Mouse (Mus musculus) kidney, postnatal 0 days (tissue): ENCODE measurements at regions not wholly inside any gene's neighbourhood (a gene's known extent, or its start where the extent isn't known, plus 50 kb on each side); places are given as distances from the start of the nearest gene placed in this dataset.
A peak's percentile ranks its signal among the peaks of the same experiment; 100 is the strongest.

Experiments used
- ATAC-seq: fragments of 200-750 bp; cut with Nextera tagmentation; replicated peaks from 2 replicates; pipeline ENCODE4 v1.8.0; 2017; ENCODE audit warnings: low read depth, moderate number of reproducible peaks, moderate TSS enrichment, moderate library complexity; ENCODE audit not compliant: low FRiP score
- DNase-seq: peaks from one replicate; pipeline ENCODE4 v3.0.0-alpha.2; 2016; ENCODE audit warnings: low spot score
- H3K27ac ChIP-seq: fragments of 300-500 bp; sonication (generic); 2 replicates; pipeline ENCODE4 v1.5.1; 2014; ENCODE audit warnings: mild to moderate bottlenecking
- H3K27me3 ChIP-seq: fragments of 300-500 bp; sonication (generic); 2 replicates; pipeline ENCODE4 v1.6.1; 2014; ENCODE audit warnings: low read length, mixed read lengths; ENCODE audit not compliant: insufficient read depth
- H3K36me3 ChIP-seq: fragments of 300-500 bp; sonication (generic); 2 replicates; pipeline ENCODE4 v1.6.1; 2014; ENCODE audit warnings: low read length, mixed read lengths; ENCODE audit not compliant: insufficient read depth
- H3K4me1 ChIP-seq: fragments of 300-500 bp; sonication (generic); replicated peaks from 2 replicates; pipeline ENCODE4 v1.6.1; 2014; ENCODE audit warnings: antibody characterized with exemption, low read length, mixed read lengths; ENCODE audit not compliant: insufficient read depth
- H3K4me2 ChIP-seq: fragments of 300-500 bp; sonication (generic); 2 replicates; pipeline ENCODE4 v1.6.1; 2014; ENCODE audit warnings: mild to moderate bottlenecking, low read length, moderate library complexity, mixed read lengths
- H3K4me3 ChIP-seq: fragments of 300-500 bp; sonication (generic); replicated peaks from 2 replicates; pipeline ENCODE4 v1.5.1; 2014; ENCODE audit warnings: low read depth, low read length
- H3K9ac ChIP-seq: fragments of 300-500 bp; sonication (generic); 2 replicates; pipeline ENCODE4 v1.6.1; 2014; ENCODE audit warnings: low read depth, low read length
- H3K9me3 ChIP-seq: fragments of 300-500 bp; sonication (generic); replicated peaks from 2 replicates; pipeline ENCODE4 v1.6.1; 2016; ENCODE audit warnings: low read length, inconsistent platforms, mixed read lengths
- CTCF ChIP-seq: IDR thresholded peaks from 2 replicates; pipeline ENCODE4 v1.5.1; 2016; ENCODE audit warnings: antibody characterized with exemption, low read depth, mild to moderate bottlenecking, moderate library complexity
- WGBS: fragments of 180-500 bp; shearing (Covaris S2); extraction: QIAGEN DNeasy Blood & Tissue Kit; methylation state at CpG from one replicate; pipeline ENCODE4 v1.1.7; 2014; 5-methylcytosine and 5-hydroxymethylcytosine counted together

DNA sequence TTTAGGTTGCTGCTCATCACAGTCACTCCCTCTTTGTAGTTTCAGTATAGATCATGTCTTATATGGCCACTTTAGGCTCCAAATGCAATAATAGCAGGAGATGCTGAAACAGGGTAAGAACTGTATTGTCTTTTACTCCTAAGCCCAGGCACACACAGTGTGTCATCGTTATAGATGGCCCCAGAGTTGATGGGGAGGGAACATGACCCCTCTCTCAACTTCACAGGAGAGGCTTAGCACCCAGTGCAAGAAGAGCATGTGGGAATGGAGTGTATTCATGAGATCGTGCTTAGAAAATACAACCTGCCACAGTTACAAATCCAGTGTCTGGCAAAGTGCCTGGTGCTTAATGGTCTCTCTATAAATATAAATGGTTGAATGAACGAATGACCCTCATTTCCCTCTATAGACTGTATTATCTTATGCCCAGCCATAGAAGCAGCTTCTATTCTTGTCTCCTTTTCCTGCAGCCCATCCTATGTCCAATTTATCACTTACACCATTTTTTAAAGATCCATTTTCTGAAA lies 363.0 kb downstream of the Sorl1 start:
- no peaks in the 10 kb centered on the region for H3K27me3 ChIP-seq
- H3K4me2 ChIP-seq, result no peak overlapping the region
- no peaks in the 10 kb centered on the region for H3K9me3 ChIP-seq
- no peak for TF ChIP-seq CTCF
- H3K27ac ChIP-seq, result no peak overlapping the region
- 32% methylated on average over 3 of the region's 3 CpGs for WGBS
- no peaks in the 10 kb centered on the region for H3K4me1 ChIP-seq
- peak; percentile 25 for DNase-seq
- no peak overlapping the region for H3K4me3 ChIP-seq
- no peak for ATAC-seq
- H3K9ac ChIP-seq, result no peak overlapping the region
- H3K36me3 ChIP-seq, result no peaks in the 10 kb centered on the region

DNA sequence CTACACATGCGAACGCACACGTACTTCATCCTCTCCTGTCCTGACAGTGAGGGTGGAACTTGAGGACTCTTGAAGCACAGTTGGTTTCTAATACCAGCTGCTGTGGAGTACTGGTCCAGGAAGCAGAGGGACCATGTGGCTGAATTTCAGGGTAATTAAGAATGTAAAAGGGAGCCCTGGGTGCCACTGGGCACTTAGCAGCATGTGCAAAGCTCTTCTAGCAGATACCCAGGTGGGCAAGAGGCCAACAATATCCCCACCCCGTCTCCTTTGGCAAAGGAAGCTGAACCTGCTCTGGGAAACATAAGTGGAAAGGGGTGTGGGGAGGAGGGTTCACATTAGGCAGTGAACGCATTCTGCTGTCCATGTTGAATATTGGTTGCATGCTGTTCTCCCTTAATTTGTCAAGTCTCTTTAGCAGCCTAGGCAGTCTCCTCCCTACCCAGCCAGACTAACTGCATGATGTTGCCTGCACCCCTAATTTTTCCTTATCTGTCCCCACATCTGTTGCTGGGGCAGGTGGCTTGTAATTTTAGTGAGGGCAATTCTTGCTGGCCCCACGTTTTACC lies 369.6 kb downstream of the Sorl1 start:
- Histone ChIP-seq H3K4me2 (no peak overlapping the region), H3K27ac (no peak overlapping the region), H3K4me1 (no peaks in the 10 kb centered on the region), H3K36me3 (no peaks in the 10 kb centered on the region), H3K4me3 (no peak overlapping the region), H3K9ac (no peak overlapping the region), H3K9me3 (no peaks in the 10 kb centered on the region), H3K27me3 (no peaks in the 10 kb centered on the region)
- no peak for TF ChIP-seq CTCF
- ATAC-seq (no peak), DNase-seq (no peak)
- WGBS, result 70% methylated on average over 6 of the region's 6 CpGs

DNA sequence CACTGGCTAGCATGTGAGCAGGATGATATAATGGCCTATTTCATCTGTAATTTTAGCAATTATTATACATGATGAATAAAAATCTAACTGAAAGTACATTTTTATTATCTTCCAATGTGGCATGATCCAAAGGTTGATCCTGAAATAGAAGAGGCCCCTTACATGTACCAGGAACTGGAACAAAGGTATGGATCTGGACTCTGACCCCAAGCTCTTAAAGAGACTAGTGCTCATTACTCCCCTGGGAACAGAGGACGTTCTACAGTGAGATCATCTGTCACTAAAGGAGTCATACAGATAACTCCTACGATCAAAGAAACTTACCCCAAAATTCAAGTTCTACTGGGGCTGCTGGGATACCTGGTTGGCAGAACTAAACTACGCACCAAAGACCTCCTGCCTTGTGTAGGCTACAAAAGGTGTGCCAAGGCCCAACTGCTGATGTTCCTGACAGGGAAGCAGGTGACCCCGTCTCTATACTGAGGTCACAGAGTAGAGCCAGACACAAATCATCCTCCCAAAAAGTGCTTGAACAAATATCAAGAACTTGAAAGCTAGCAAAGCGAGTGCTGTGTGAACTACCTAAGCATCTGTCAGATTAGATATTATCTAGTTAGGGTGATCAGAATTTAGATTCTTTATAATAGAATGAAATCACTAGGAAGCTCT lies 378.0 kb downstream of the Sorl1 start:
- TF ChIP-seq CTCF, result no peak
- H3K27me3 ChIP-seq, result no peaks in the 10 kb centered on the region
- H3K4me2 ChIP-seq, result no peak overlapping the region
- no peaks in the 10 kb centered on the region for H3K4me1 ChIP-seq
- WGBS, result 77% methylated on average over 5 of the region's 5 CpGs
- H3K36me3 ChIP-seq, result no peaks in the 10 kb centered on the region
- DNase-seq (no peak), ATAC-seq (no peak)
- no peaks in the 10 kb centered on the region for H3K9me3 ChIP-seq
- no peak overlapping the region for H3K27ac ChIP-seq
- H3K9ac ChIP-seq, result no peak overlapping the region
- H3K4me3 ChIP-seq, result no peak overlapping the region

- no peak for TF ChIP-seq CTCF
- Histone ChIP-seq H3K9me3 (no peaks in the 10 kb centered on the region), H3K4me3 (no peak overlapping the region), H3K36me3 (no peaks in the 10 kb centered on the region), H3K27ac (no peak overlapping the region), H3K4me2 (no peak overlapping the region), H3K9ac (no peak overlapping the region), H3K27me3 (no peaks in the 10 kb centered on the region), H3K4me1 (no peaks in the 10 kb centered on the region)
- ATAC-seq, result no peak
- no peak for DNase-seq
- WGBS, result 63% methylated on average over 5 of the region's 5 CpGs
Measured at GRCm38 (mm10) chr9:41741500-41741899, 382.6 kb downstream of the Sorl1 start.

GRCm38 (mm10) chr9:41740536-41740935 lies 383.6 kb downstream of the Sorl1 start:
- TF ChIP-seq CTCF, result no peak
- Histone ChIP-seq H3K27ac (no peak overlapping the region), H3K4me2 (no peak overlapping the region), H3K9me3 (no peaks in the 10 kb centered on the region), H3K4me3 (no peak overlapping the region), H3K4me1 (no peaks in the 10 kb centered on the region), H3K27me3 (no peaks in the 10 kb centered on the region), H3K9ac (no peak overlapping the region), H3K36me3 (no peaks in the 10 kb centered on the region)
- WGBS, result 82% methylated on average over 8 of the region's 8 CpGs
- no peak for DNase-seq
- ATAC-seq, result no peak

- ATAC-seq, result no peak
- no peaks in the 10 kb centered on the region for H3K36me3 ChIP-seq
- no peak overlapping the region for H3K4me3 ChIP-seq
- DNase-seq, result no peak
- no peak overlapping the region for H3K4me2 ChIP-seq
- H3K27ac ChIP-seq, result no peak overlapping the region
- H3K4me1 ChIP-seq, result no peaks in the 10 kb centered on the region
- H3K27me3 ChIP-seq, result no peaks in the 10 kb centered on the region
- H3K9me3 ChIP-seq, result no peaks in the 10 kb centered on the region
- TF ChIP-seq CTCF, result no peak
- WGBS, result 66% methylated on average over 6 of the region's 6 CpGs
- no peak overlapping the region for H3K9ac ChIP-seq
Measured at GRCm38 (mm10) chr9:41737671-41738070, 386.4 kb downstream of the Sorl1 start.
